Mouse (Mus musculus): ENCODE measurements at regions not wholly inside any gene's neighbourhood (a gene's known extent, or its start where the extent isn't known, plus 50 kb on each side); places are given as distances from the start of the nearest gene placed in this dataset.
A peak's percentile ranks its signal among the peaks of the same experiment; 100 is the strongest.

DNA sequence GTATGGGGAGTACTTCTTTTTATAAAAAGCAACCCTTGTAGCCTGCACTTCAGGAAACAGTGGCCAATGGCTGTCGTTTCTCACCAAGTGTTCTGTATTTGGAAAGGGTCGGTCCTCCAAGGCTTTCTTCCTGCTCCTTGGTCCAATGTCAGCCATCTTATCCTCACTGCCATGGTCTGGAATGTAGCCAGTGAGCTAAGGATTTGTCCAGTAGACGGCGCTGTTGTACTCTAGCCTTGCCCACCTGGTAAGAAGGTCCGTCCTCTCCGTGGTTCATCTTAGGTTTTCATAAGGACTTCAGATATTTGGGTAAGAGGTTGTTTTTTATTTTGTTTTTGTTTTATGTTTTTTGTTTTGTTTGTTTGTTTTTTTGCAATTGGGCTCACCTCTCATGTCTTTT, 72.8 kb upstream of the Slc25a13 start:
- no peaks in the 10 kb centered on the region for H3K36me3 ChIP-seq (ENCODE audit: inconsistent target)
- 38% methylated on average over 6 of the region's 6 CpGs for whole genome bisulfite sequencing (ENCODE audit: missing documents)
- H3K4me3 ChIP-seq (ENCODE audit: inconsistent target) = no peak overlapping the region
- no peak overlapping the region for H3K27ac ChIP-seq
- no peaks in the 10 kb centered on the region for H3K79me2 ChIP-seq (ENCODE audit: inconsistent target)

DNA sequence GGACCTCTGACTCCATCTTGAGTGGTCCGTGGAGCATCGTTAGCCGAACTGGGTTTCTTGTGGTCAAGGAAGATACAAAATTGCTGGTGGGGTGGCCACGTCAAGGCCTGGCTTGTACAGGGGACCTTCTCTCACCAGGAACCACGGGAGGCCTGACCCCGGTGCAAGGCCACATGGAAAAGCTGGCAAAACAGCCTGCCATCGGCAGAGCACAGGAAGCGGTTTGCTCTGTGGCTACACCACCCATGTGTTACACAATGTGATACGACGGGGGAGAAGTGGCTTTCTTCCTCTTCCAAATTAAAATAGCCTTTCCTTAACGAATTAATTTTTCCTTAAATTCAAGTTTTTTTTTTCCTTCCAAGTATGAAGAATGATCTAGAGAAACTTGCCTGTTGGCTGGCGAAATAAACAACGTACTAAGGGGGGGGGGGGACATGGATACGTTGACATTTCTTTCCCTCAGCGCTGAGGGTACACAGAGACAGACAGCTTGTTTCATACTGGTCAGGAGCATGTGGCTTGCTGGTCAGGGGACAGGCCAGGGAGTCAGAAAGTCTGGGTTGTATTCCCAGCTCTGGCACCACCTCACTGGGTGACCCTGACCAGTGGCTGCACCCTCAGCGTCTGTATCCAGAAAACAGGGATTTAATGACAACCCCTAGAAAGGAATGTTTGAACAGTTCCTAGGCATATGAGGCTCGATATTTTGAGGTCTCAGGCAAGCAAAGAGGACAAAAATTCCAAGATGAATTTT, 64.0 kb upstream of the Slc25a13 start:
- Histone ChIP-seq H3K79me2 (ENCODE audit: inconsistent target) (no peaks in the 10 kb centered on the region), H3K4me3 (ENCODE audit: inconsistent target) (no peak overlapping the region), H3K36me3 (ENCODE audit: inconsistent target) (no peaks in the 10 kb centered on the region), H3K27ac (peak overlapping the region; percentile 86)
- WGBS (ENCODE audit: missing documents) = 10% methylated on average over 17 of the region's 17 CpGs

DNA sequence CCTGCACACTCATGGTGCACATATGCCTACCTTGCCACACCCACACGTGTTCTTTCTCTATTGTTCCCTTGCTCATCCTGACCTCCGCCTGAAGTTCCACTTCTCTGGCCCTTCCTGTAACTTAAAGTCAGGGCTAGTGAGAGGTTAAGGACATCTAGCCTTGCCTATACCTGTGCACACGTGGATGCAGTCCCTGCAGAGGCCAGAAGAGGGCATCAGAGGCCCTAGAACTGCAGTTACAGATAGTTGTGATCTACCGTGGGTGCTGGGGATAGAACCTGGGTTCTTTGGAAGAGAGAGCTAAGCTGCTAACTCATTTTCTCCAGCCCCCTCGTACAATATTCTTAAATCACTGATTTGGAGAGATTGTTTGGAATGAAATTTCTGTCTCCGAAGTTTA, 62.7 kb upstream of the Slc25a13 start:
- H3K79me2 ChIP-seq (ENCODE audit: inconsistent target) = no peaks in the 10 kb centered on the region
- H3K36me3 ChIP-seq (ENCODE audit: inconsistent target) = no peaks in the 10 kb centered on the region
- H3K4me3 ChIP-seq (ENCODE audit: inconsistent target) = no peak overlapping the region
- WGBS (ENCODE audit: missing documents) = 81% methylated on average over 6 of the region's 6 CpGs
- no peak overlapping the region for H3K27ac ChIP-seq

DNA sequence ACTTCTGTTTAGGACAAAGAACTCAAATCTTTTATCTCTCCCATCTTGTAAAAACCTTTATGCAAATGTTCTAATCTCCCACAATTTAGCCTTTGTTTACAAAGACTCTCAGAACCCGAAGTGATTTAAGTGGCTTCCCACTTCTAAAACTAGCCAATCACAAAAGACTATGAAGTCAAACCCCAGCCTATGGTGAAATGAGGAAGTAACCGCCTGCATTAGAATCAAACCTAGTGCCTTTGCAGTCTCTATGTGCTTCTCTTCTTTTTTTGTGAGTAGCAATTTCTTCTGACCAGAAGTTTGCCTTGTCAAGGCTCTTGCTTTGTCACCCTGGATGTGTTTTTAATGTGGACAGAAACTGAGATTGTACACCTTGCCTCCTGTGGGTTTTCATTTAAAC, 53.6 kb upstream of the Slc25a13 start:
- Histone ChIP-seq H3K79me2 (ENCODE audit: inconsistent target) (no peaks in the 10 kb centered on the region), H3K4me3 (ENCODE audit: inconsistent target) (no peak overlapping the region), H3K36me3 (ENCODE audit: inconsistent target) (no peaks in the 10 kb centered on the region), H3K27ac (no peak overlapping the region)
- 0% methylated on average over 2 of the region's 2 CpGs for WGBS (ENCODE audit: missing documents)

Data from macrophage (primary cell).